Mouse (Mus musculus) left cerebral cortex, postnatal 4 days (tissue): Measurements from ENCODE around the gene Lzic. TPM values are rescaled to one million over a fixed set of nuclear protein-coding genes. Genes with fewer than 3 reads are reported as not detected.
A peak's percentile ranks its signal among the peaks of the same experiment; 100 is the strongest.

ENCODE experiments used
- DNase-seq: peaks from one replicate; pipeline ENCODE4 v3.0.0-alpha.2; 2022
- intact Hi-C: fragments of 180-260 bp; cut with DNase I; formaldehyde crosslinking; loops from one replicate; pipeline ENCODE4 v1.15.1; 2025
- total RNA-seq, 2 experiments: library from RNA; stranded (reverse); gene quantifications; 2 replicates each; pipeline ENCODE4 v1.2.3; 2021

Gene Lzic
- total RNA-seq, 2 experiments from 2014 or later = 63.7 to 66.2 TPM

GRCm38 (mm10) chr4:149475096-149475495, 9.9 kb upstream of the Lzic start:
- intact Hi-C loops = no loop called here
- DNase-seq = peak; percentile 32

GRCm38 (mm10) chr4:149477078-149477477, 8.0 kb upstream of the Lzic start, which contains the start of gene Tmem274:
TSS of gene Tmem274 (plus strand) at chr4:149477378.
- intact Hi-C loops = no loop called here
- DNase-seq = no peak

- intact Hi-C loops = no loop called here
- DNase-seq = no peak
Measured at GRCm38 (mm10) chr4:149484566-149484965, 463 bp upstream of the Lzic start.

- no peak for DNase-seq
- intact Hi-C loops = no loop called here
Measured at GRCm38 (mm10) chr4:149485825-149486206, 787 bp downstream of the Lzic start.

DNA sequence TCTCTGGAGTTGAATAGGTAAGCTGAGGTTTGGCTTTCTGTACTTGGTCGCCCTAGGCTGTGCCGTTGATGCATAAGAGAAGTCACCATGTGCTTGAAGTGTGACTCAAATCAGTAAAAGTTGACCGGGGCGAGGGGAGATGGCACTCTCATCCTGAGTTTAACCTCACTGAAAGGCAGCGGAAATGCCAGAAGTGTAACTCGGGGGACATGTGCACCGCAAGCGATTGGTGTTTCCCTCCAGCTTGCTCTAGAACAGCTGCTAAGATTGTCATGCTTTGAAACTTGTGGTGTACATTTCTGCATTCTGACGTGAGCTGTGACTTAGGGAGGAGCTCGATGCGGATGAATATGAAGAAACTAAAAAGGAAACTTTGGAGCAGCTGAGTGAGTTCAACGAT, 2.7 kb downstream of the Lzic start:
- intact Hi-C loops = no loop called here

GRCm38 (mm10) chr4:149489415-149490240, 4.6 kb downstream of the Lzic start:
- intact Hi-C loops = no loop called here

More for the DNA sequence above, 2.7 kb downstream of the Lzic start:
- no peak for DNase-seq

DNA sequence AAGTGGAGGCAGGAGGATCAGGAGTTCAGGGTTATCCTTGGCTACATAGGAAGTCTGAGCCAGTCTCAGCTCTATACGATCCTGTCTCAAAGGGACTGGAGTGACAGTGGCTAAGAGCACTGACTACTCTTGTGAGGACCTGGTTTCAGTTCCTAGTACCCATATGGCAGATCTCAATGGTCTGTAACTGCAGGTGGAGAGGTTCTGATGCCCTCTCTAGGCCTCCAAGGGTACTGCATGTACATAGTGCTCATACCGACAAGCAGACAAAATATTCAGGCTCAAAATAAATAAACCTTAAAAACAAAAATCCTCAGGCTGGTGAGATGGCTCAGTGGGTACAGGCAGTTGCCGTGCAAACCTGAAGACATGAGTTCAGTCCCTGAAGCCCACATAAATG, 6.1 kb downstream of the Lzic start:
- DNase-seq = no peak
- intact Hi-C loops = no loop called here

More at GRCm38 (mm10) chr4:149489415-149490240, 4.6 kb downstream of the Lzic start:
- no peak for DNase-seq

- intact Hi-C loops = no loop called here
- no peak for DNase-seq
Measured at GRCm38 (mm10) chr4:149496612-149497011, 11.6 kb downstream of the Lzic start.

GRCm38 (mm10) chr4:149498901-149499300, 13.9 kb downstream of the Lzic start:
- intact Hi-C loops = no loop called here
- no peak for DNase-seq

- no peak for DNase-seq
- intact Hi-C loops = no loop called here
Measured at GRCm38 (mm10) chr4:149499790-149500189, 14.8 kb downstream of the Lzic start.

GRCm38 (mm10) chr4:149504363-149504762, 19.3 kb downstream of the Lzic start:
- intact Hi-C loops = no loop called here
- DNase-seq = no peak

DNA sequence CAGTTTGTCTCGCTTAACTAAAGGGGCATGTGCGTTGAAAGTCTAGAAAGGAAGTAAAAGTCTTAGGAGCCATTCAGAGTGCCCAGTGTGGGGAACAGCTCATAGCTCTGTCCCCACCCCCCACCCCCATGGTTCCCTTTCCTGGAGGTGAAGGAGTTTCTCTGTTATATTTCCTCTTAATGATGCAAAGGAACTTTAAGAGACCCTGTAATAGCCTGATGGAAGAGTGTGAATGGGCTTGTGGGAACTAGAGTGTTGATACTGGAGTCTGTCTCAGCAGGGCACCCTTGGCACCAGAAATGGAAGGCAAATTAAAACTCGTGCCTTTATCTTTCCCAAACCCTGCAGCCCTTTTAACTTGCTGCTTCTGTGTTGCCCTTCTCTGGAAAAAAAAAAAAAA, 19.8 kb downstream of the Lzic start:
- intact Hi-C loops = no loop called here
- no peak for DNase-seq

DNA sequence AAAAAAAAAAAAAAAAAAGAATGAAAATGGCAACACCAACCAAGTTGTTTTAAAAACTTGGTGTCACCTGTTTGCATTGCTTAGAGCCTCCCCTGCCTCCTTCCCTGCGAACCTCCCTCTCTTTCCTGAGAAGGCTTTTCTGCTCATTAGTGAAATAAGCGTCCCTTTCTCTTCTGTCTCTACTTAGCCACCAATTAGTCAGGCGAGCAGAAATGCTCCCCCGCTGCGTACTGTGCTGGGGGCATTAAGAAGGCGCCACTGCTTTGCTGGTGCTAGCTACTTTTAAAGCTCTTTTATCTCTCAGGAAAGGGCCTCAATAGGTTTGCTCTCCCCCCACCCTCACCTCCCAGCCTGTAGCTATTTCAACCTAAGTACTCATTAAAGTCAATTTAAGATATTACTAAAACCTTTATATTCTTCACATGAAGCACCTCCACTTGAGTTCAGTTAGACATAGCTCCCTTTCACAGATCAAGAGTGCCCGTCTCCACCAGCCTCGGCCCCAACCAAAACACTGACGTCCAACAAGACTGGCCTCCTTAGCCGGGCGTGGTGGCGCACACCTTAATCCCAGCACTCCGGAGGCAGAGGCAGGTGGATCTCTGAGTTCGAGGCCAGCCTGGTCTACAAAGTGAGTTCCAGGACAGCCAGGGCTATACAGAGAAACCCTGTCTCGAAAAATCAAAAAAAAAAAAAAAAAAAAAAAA, 20.4 kb downstream of the Lzic start:
- intact Hi-C loops = no loop called here
- DNase-seq = no peak

- intact Hi-C loops = no loop called here
- DNase-seq = no peak
Measured at GRCm38 (mm10) chr4:149506904-149507303, 21.9 kb downstream of the Lzic start.

DNA sequence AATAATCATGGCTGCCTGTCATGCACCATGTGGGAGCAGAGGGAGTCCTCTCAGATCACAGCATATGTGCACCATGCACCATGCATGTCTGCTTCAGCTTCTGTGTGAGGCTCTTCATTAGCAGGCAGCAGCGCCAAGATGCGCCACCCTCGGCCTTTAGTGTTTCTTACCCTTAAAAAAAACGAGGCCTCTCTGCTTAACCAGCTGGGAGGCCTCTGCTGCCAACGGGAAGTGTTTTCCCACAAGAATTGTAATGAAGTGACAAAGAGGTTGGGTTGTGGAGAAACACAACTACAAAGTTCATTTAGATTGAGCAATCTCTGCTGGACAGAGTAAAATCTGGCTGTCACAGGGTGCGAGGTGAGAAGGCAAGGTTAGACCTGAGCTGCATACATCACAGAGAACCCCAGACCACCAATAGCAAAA, 26.2 kb downstream of the Lzic start:
- intact Hi-C loops = no loop called here
- DNase-seq = no peak

DNA sequence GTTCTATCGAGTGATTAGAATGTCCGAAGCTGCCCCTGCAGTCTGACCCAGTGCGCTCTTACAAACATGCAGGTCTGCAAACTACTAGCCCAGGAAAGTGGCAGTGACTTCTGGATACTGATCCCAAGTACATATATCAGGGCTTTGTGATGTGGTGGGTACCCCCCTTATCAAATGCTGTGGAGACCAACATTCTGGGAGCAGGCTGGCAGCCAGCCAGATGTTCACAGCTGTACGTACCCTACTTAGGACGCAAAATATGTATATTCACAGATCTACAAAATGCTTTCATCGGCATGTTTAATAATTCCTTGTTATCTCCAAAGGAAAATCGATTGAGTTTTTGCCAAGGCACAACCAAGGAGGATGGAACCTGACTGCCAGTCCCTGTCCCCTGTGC, 27.0 kb downstream of the Lzic start:
- intact Hi-C loops = no loop called here
- DNase-seq = no peak

DNA sequence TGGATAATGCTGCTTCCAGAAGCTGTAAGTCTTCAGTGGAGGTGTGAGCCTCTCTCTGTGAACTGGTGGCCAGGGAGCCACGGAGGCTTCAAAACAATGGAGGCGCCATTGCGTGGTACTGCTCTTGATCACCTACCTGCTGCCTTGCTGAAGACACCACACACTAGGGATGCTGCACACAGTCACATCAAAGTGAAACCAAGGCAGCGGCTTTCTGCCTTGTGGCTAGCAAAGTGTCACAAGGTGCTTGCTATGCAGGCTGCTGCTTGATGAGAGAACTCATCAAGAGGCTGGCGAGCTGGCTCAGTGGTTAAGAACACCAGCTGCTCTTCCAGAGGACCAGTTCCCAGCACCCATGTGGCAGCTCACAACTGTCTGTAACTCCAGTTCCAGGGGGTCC, 30.7 kb downstream of the Lzic start:
- DNase-seq = no peak
- intact Hi-C loops = no loop called here

DNA sequence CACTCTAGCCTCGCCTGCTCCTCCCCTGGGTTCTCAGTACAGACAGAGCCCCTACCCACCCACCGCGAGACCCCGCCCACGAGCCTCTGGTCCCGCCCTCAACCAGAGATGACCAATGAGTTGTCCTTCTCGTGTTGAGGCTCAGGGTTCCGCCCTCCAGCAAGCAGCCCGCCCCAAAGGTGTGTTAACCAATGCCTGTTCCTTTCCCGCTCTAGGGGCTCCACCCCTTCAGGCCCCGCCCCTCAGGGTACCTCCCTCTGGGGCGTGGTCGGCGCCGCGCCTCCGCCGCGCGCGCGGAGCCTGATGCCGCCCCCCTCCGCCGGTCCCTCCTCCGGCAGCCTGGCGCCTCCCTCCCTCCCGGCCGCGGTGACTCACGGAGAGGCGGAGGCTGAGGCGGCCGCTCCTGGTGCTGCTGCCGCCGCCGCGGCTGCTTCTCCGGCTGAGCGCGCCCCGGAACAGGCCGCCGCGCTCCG, 32.9 kb downstream of the Lzic start, which contains the start of gene Ctnnbip1:
Ctnnbip1 (plus strand) TSS at position 369 of the 473 bp plus-strand sequence.
- intact Hi-C loops = no loop called here
- DNase-seq = peak; percentile 97

DNA sequence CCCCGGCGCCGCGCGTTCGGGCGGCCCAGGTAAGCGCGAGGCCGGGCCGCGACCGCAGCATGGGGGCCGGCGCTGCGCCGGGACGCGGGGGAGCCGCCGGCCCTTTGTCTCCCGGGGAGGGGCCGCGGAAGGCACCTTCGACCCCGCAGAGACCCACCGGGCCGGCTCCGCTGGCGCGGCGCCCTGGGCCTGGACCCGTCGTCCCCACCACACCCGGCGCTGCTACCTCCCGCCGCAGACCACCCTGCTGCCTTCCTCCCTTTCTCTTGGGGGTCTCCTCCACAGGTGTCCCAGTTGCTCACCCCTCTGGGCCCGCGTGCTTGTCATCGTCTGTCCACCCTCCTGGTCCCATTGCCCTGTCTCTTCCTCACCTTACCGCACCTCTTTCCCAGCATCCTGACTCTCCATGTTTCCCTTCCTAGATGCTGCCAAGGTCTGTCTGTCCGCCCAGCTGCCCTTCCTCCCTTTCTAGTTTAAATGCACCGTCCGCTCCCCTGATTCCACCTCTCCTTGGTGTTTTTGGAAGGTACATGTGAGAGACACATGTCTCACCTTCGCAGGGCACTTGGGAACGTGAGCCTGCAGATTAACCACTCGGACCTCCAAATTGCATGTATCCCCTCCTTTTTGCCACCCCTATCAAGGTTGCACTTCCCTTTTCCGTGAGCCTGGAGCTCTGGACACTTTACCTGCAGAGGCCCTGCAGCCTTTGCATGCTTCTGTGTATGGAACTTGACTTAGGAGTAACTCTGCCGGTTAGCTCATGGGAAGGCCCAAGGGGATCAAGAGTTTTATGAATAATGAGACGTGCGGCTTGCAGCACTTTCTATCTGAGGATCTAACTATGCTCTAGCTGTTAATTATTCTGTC, 33.6 kb downstream of the Lzic start:
- peak; percentile 25 for DNase-seq
- intact Hi-C loops = no loop called here

DNA sequence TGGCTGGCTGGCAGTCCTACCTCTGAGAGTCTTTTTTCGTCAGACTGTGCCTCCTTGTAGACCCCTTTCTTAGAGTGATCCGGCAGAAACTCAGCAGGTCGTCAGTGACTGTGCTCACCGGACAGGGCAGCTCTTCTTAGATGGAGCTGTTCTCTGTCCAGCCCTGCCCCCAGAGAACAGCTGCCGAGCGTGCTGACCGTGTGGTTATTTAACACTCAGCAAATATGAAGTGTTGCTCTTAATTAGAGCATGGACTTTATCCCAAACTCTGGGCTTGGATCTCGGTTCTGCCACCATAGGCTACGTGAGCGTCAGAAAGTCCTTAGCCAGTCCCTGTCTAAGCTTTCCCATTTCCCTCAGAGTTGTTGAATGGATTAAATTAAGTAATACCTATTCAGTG, 36.2 kb downstream of the Lzic start:
- intact Hi-C loops = no loop called here
- DNase-seq = no peak

GRCm38 (mm10) chr4:149523961-149524360, 38.9 kb downstream of the Lzic start:
- intact Hi-C loops = no loop called here
- DNase-seq = no peak
